Mouse (Mus musculus) ES-E14 (cell line): ENCODE measurements at regions not wholly inside any gene's neighbourhood (a gene's known extent, or its start where the extent isn't known, plus 50 kb on each side); places are given as distances from the start of the nearest gene placed in this dataset.
"Not testable (repeated sequence)": the region's sequence is repeated elsewhere in the genome, so short reads cannot be mapped to it uniquely, and the experiment has no call there.

ENCODE experiments used
- MAFK ChIP-seq: IDR thresholded peaks from 2 replicates; pipeline ENCODE4 v1.6.1; 2014; ENCODE audit warnings: mild to moderate bottlenecking, low read depth, low read length, inconsistent platforms; ENCODE audit not compliant: insufficient read depth
- ZNF384 ChIP-seq: IDR thresholded peaks from 2 replicates; pipeline ENCODE4 v1.6.1; 2012; ENCODE audit warnings: low read depth, low read length, inconsistent platforms

DNA sequence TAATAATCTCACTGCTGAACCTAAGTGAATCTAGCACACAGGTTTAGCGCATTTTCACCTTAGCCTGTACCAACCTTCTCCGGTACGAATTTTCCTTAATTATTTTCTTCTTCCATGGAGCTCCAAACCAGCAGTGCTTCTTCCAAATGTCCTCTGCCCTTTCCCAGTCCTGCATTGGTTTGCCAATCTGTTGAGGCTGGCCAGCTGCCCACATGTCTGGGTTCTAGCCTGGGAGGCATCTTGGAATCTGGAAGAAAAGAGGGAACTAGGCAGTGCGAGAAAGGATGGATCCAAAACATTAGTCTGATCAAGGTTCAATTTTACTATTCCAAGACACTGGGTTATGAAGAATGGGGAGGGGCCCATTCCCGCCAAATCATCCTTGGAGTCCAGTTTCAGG is 422.0 kb upstream of the Arhgef26 start:
- TF ChIP-seq MAFK, ZNF384: not testable (repeated sequence)
